Mouse (Mus musculus): ENCODE results near the gene Ssbp2.

The Ssbp2 gene

GRCm38 (mm10) chr13:91459896-91460620, at the start of gene Ssbp2:
Gene Ssbp2 (plus strand): TSS chr13:91460283.
- no peak for DNase-seq

- DNase-seq: no peak
These were observed 46.2 kb upstream of the Ssbp2 start for GRCm38 (mm10) chr13:91413752-91414503.

GRCm38 (mm10) chr13:91415896-91416295, 44.2 kb upstream of the Ssbp2 start:
- DNase-seq: no peak

- no peak for DNase-seq
These were observed 43.4 kb upstream of the Ssbp2 start for GRCm38 (mm10) chr13:91416698-91417097.

GRCm38 (mm10) chr13:91421387-91421949, 38.6 kb upstream of the Ssbp2 start:
- DNase-seq: peak; percentile 82

- DNase-seq: no peak
These were observed 29.2 kb upstream of the Ssbp2 start for GRCm38 (mm10) chr13:91430867-91431266.

GRCm38 (mm10) chr13:91431392-91432355, 28.4 kb upstream of the Ssbp2 start:
- DNase-seq: no peak

GRCm38 (mm10) chr13:91433021-91433420, 27.1 kb upstream of the Ssbp2 start:
- no peak for DNase-seq

- no peak for DNase-seq
These were observed 22.2 kb upstream of the Ssbp2 start for GRCm38 (mm10) chr13:91437931-91438330.

GRCm38 (mm10) chr13:91441476-91441875, 18.6 kb upstream of the Ssbp2 start:
- DNase-seq: no peak

GRCm38 (mm10) chr13:91446728-91447127, 13.4 kb upstream of the Ssbp2 start:
- DNase-seq: no peak

- DNase-seq: no peak
These were observed 11.1 kb upstream of the Ssbp2 start for GRCm38 (mm10) chr13:91448936-91449335.

- no peak for DNase-seq
These were observed 8.5 kb upstream of the Ssbp2 start for GRCm38 (mm10) chr13:91451405-91452166.

- DNase-seq: no peak
These were observed 7.8 kb upstream of the Ssbp2 start for GRCm38 (mm10) chr13:91452269-91452668.

- no peak for DNase-seq
These were observed 6.8 kb upstream of the Ssbp2 start for GRCm38 (mm10) chr13:91453236-91453635.

- DNase-seq: no peak
These were observed 4.0 kb upstream of the Ssbp2 start for GRCm38 (mm10) chr13:91456041-91456440.

- no peak for DNase-seq
These were observed 3.3 kb upstream of the Ssbp2 start for GRCm38 (mm10) chr13:91456735-91457134.

- DNase-seq: no peak
These were observed 2.1 kb upstream of the Ssbp2 start for GRCm38 (mm10) chr13:91457974-91458373.

- DNase-seq: no peak
These were observed 594 bp upstream of the Ssbp2 start for GRCm38 (mm10) chr13:91459489-91459888.

- peak; percentile 99 for DNase-seq
These were observed 670 bp downstream of the Ssbp2 start for GRCm38 (mm10) chr13:91460621-91461284.

- no peak for DNase-seq
These were observed 1.2 kb downstream of the Ssbp2 start for GRCm38 (mm10) chr13:91461299-91461698.
